ENCODE assay signal across 9 mouse cellular contexts in genomic region chr10:24797246-24797645, GRCm38 (mm10). TPM values are rescaled to one million over a fixed set of nuclear protein-coding genes. Genes with fewer than 3 reads are reported as not detected.
DNase-seq lines count a peak whose midpoint lies in the region; ATAC-seq and TF ChIP-seq lines count a peak whose summit lies in the region.
"Had no signal": no experiment of that assay in that cellular context is flagged by ENCODE, and none has a peak within 500 bp of the region (broad histone marks: within the 10 kb centered on the region; RNA-seq: fewer than 3 reads in every experiment).

No protein-coding gene starts in this region.

- peak; percentile 99 for TF ChIP-seq CTCF in E14TG2a.4 (conservative IDR thresholded peaks at IDR 0.05; ENCODE audit: low read length)

- WGBS in forebrain, embryonic 13.5 days = 51% methylated on average over 5 of the region's 5 CpGs
- WGBS in forebrain, embryonic 15.5 days = 50% methylated on average over 5 of the region's 5 CpGs

- H3K4me3 ChIP-seq in forebrain, embryonic 13.5 days = no peak overlapping the region
- no peak overlapping the region for H3K4me3 ChIP-seq in forebrain, embryonic 15.5 days
- H3K4me3 ChIP-seq in E14TG2a.4 (replicated peaks; ENCODE audit: low read length) = no peak overlapping the region
- H3K4me3 ChIP-seq: limb, embryonic 13.5 days had no signal

- H3K9me3 ChIP-seq in forebrain, embryonic 13.5 days (replicated peaks) = no peaks in the 10 kb centered on the region
- H3K9me3 ChIP-seq in forebrain, embryonic 15.5 days = no peaks in the 10 kb centered on the region
- no peaks in the 10 kb centered on the region for H3K9me3 ChIP-seq in E14TG2a.4 (ENCODE audit: low read length)
- H3K9me3 ChIP-seq: limb, embryonic 13.5 days had no signal

- H3K4me1 ChIP-seq in forebrain, embryonic 13.5 days = no peaks in the 10 kb centered on the region
- H3K4me1 ChIP-seq in forebrain, embryonic 15.5 days = no peaks in the 10 kb centered on the region
- H3K4me1 ChIP-seq in E14TG2a.4 (replicated peaks; ENCODE audit: low read depth, low read length) = peaks cover 13% of the 10 kb centered on the region
- H3K4me1 ChIP-seq: limb, embryonic 13.5 days had no signal

- H3K4me2 ChIP-seq in forebrain, embryonic 13.5 days = no peak overlapping the region
- H3K4me2 ChIP-seq in forebrain, embryonic 15.5 days (replicated peaks) = no peak overlapping the region
- H3K4me2 ChIP-seq: limb, embryonic 13.5 days had no signal

- H3K9ac ChIP-seq in forebrain, embryonic 13.5 days = no peak overlapping the region
- no peak overlapping the region for H3K9ac ChIP-seq in forebrain, embryonic 15.5 days (replicated peaks)
- H3K9ac ChIP-seq: limb, embryonic 13.5 days had no signal

- no peaks in the 10 kb centered on the region for H3K27me3 ChIP-seq in forebrain, embryonic 13.5 days
- H3K27me3 ChIP-seq in forebrain, embryonic 15.5 days = no peaks in the 10 kb centered on the region
- no peaks in the 10 kb centered on the region for H3K27me3 ChIP-seq in E14TG2a.4 (ENCODE audit: insufficient read depth, low read length)
- H3K27me3 ChIP-seq: limb, embryonic 13.5 days had no signal

- H3K27ac ChIP-seq in forebrain, embryonic 13.5 days = no peak overlapping the region
- H3K27ac ChIP-seq in forebrain, embryonic 15.5 days (replicated peaks) = no peak overlapping the region
- H3K27ac ChIP-seq: limb, embryonic 13.5 days had no signal

- H3K36me3 ChIP-seq in forebrain, embryonic 13.5 days (ENCODE audit: poor library complexity, severe bottlenecking) = no peaks in the 10 kb centered on the region
- H3K36me3 ChIP-seq in forebrain, embryonic 15.5 days = no peaks in the 10 kb centered on the region
- H3K36me3 ChIP-seq in E14TG2a.4 (ENCODE audit: insufficient read depth, low read length) = peaks cover 95% of the 10 kb centered on the region
- H3K36me3 ChIP-seq: limb, embryonic 13.5 days had no signal

- peak; percentile 60 for DNase-seq in c-Kit-positive CD71-positive TER-119-negative erythroid progenitor cells, embryonic 14.5 days (ENCODE audit: low read depth)
- DNase-seq in frontal cortex, postnatal 14 days (ENCODE audit: low spot score in 2 of 2) = peak; percentile 13 to 62
- peak; percentile 70 to 74 for DNase-seq in layer of hippocampus, postnatal 10 days (ENCODE audit: low spot score in 2 of 2)
- DNase-seq in spleen, postnatal 14 days (ENCODE audit: low spot score in 2 of 2) = peak; percentile 50 to 78

- peak; percentile 27; the same call in 1 of the 2 replicates for ATAC-seq in forebrain, embryonic 13.5 days
- no peak for ATAC-seq in forebrain, embryonic 15.5 days (replicated peaks)
- peak; percentile 85 for ATAC-seq in megakaryocyte-erythroid progenitor cell, adult 5-6 weeks (replicated peaks; ENCODE audit: low FRiP score, low TSS enrichment, poor library complexity, severe bottlenecking)

RNA-seq across cellular contexts. Expression of gene Enpp3, which starts 45.4 kb away (rescaled TPM):
- 2.8 TPM in 2 replicates for polyA plus RNA-seq in forebrain, embryonic 13.5 days (2015; fragmentation: Nextera tagmentation; extraction: Ambion mirVana)
- polyA plus RNA-seq in forebrain, embryonic 15.5 days (2015; fragmentation: Nextera tagmentation; extraction: Ambion mirVana) = 1.5 and 2.1 TPM in 2 replicates
- total RNA-seq in layer of hippocampus, postnatal 10 days (2021) = 1 to 10 TPM in 1 of 2 experiments, under 1 TPM in 1; 0.76 to 1.3 TPM
- total RNA-seq in megakaryocyte-erythroid progenitor cell, adult 5-6 weeks (2014; fragmentation: Nextera tagmentation) = 1.2 and 2.3 TPM in 2 replicates
- 1.4 TPM in 2 replicates for total RNA-seq in megakaryocyte-erythroid progenitor cell, adult 5-6 weeks (2017)
